Mouse (Mus musculus) hindbrain, embryonic 15.5 days (tissue): ENCODE data around the gene 4930519G04Rik. TPM values are rescaled to one million over a fixed set of nuclear protein-coding genes. Genes with fewer than 3 reads are reported as not detected.
A peak's percentile ranks its signal among the peaks of the same experiment; 100 is the strongest.
"Not testable (repeated sequence)": the region's sequence is repeated elsewhere in the genome, so short reads cannot be mapped to it uniquely, and the experiment has no call there.

Source experiments
- ATAC-seq: fragments of 200-750 bp; cut with Nextera tagmentation; 2 replicates; pipeline ENCODE4 v1.8.0; 2017; ENCODE audit warnings: low read depth, moderate number of reproducible peaks, moderate TSS enrichment; ENCODE audit not compliant: low FRiP score
- H3K27ac ChIP-seq: fragments of 300-500 bp; sonication (generic); replicated peaks from 2 replicates; pipeline ENCODE4 v1.5.1; 2015; ENCODE audit warnings: mild to moderate bottlenecking, inconsistent platforms
- H3K27me3 ChIP-seq: fragments of 300-500 bp; sonication (generic); 2 replicates; pipeline ENCODE4 v1.6.1; 2015; ENCODE audit warnings: control low read depth, inconsistent platforms
- H3K36me3 ChIP-seq: fragments of 300-500 bp; sonication (generic); 2 replicates; pipeline ENCODE4 v1.6.1; 2015; ENCODE audit warnings: control low read depth, inconsistent platforms
- H3K4me1 ChIP-seq: fragments of 300-500 bp; sonication (generic); replicated peaks from 2 replicates; pipeline ENCODE4 v1.6.1; 2015; ENCODE audit warnings: control low read depth, inconsistent platforms
- H3K4me2 ChIP-seq: fragments of 300-500 bp; sonication (generic); 2 replicates; pipeline ENCODE4 v1.6.1; 2015; ENCODE audit warnings: moderate library complexity, mild to moderate bottlenecking, inconsistent platforms
- H3K4me3 ChIP-seq: fragments of 300-500 bp; sonication (generic); 2 replicates; pipeline ENCODE4 v1.5.1; 2015; ENCODE audit warnings: mild to moderate bottlenecking, inconsistent platforms
- H3K9ac ChIP-seq: fragments of 300-500 bp; sonication (generic); 2 replicates; pipeline ENCODE4 v1.6.1; 2015; ENCODE audit warnings: inconsistent platforms
- H3K9me3 ChIP-seq: fragments of 300-500 bp; sonication (generic); 2 replicates; pipeline ENCODE4 v1.6.1; 2016; ENCODE audit warnings: control low read depth, inconsistent platforms
- WGBS: fragments of 180-500 bp; shearing (Covaris S2); methylation state at CpG from one replicate; pipeline ENCODE4 v1.1.7; 2015; 5-methylcytosine and 5-hydroxymethylcytosine counted together
- polyA plus RNA-seq: library from polyadenylated mRNA; unstranded; fragments of >200 nt; fragmentation: Nextera tagmentation; extraction: Ambion mirVana; gene quantifications from 2 replicates; pipeline ENCODE4 v1.2.1, GENCODE M21; 2015

4930519G04Rik gene
- polyA plus RNA-seq, 1 experiment from 2014 or later, result not detected

DNA sequence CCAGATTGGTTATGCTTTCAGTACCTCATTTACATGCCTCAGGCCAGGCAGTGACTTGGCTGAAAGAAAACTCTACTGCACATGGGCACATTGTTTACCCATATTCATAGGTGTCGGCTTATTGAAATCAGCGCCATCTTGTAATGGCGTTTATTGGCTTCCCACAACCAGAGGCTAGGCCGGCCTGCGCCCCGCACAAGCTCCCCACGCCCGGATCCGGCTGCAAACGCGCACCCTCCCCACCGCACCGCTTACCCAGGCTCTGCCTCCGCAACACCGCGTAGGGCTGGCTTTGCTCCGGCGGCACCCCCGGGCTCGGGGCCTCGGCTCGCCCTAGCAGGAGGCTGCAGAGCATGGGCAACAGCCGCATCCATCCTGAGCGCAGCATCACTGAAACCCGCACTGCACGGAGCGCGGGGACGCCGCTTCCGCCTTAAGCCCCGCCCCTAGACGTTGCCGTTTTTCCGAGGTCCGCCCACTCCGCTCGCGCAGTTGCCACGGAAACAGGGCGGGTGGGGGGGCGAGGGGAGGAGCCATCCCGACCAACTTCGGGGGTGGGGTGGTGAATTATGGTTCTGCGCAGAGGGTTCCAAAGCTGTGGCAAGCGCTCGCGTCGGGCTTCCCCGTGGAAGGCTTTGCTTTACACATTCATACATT is 39.8 kb upstream of the 4930519G04Rik start:
- Histone ChIP-seq H3K4me2 (peak overlapping the region; percentile 62), H3K4me3 (peak overlapping the region; percentile 95), H3K9ac (peak overlapping the region; percentile 91), H3K27me3 (no peaks in the 10 kb centered on the region), H3K27ac (peak overlapping the region; percentile 98), H3K4me1 (peaks cover 38% of the 10 kb centered on the region), H3K36me3 (peaks cover 6% of the 10 kb centered on the region), H3K9me3 (no peaks in the 10 kb centered on the region)
- ATAC-seq, result peak; percentile 98
- WGBS, result under 1% methylated on average over 50 of the region's 50 CpGs

- ATAC-seq, result no peak
- Histone ChIP-seq H3K4me3 (no peak overlapping the region), H3K9me3 (no peaks in the 10 kb centered on the region), H3K27me3 (no peaks in the 10 kb centered on the region), H3K4me2 (no peak overlapping the region), H3K4me1 (peaks cover 14% of the 10 kb centered on the region), H3K36me3 (peaks cover 3% of the 10 kb centered on the region; the same call in 1 of the 2 replicates), H3K9ac (no peak overlapping the region), H3K27ac (no peak overlapping the region)
- 70% methylated on average over 6 of the region's 6 CpGs for WGBS
These were observed 36.9 kb upstream of the 4930519G04Rik start for GRCm38 (mm10) chr5:114816599-114816998.

GRCm38 (mm10) chr5:114818124-114818523 is 35.3 kb upstream of the 4930519G04Rik start:
- peaks cover 3% of the 10 kb centered on the region; the same call in 1 of the 2 replicates for H3K4me1 ChIP-seq
- H3K27ac ChIP-seq, result no peak overlapping the region
- no peaks in the 10 kb centered on the region for H3K27me3 ChIP-seq
- no peak overlapping the region for H3K4me2 ChIP-seq
- WGBS, result 68% methylated on average over 11 of the region's 11 CpGs
- no peak overlapping the region for H3K4me3 ChIP-seq
- no peaks in the 10 kb centered on the region for H3K9me3 ChIP-seq
- H3K9ac ChIP-seq, result no peak overlapping the region
- no peak for ATAC-seq
- peaks cover 4% of the 10 kb centered on the region; the same call in 1 of the 2 replicates for H3K36me3 ChIP-seq

- H3K27me3 ChIP-seq, result no peaks in the 10 kb centered on the region
- peak within 1 kb of the TSS; percentile 90 for H3K9ac ChIP-seq
- H3K36me3 ChIP-seq, result 0 out of 2 replicates have a peak, but pooled peaks cover 4% of the 10 kb centered on the region
- WGBS, result 7% methylated on average over 52 of the region's 53 CpGs
- ATAC-seq, result peak; percentile 88
- H3K4me2 ChIP-seq, result peak within 1 kb of the TSS; percentile 66
- H3K27ac ChIP-seq, result peak within 1 kb of the TSS; percentile 82
- peak within 1 kb of the TSS; percentile 80 for H3K4me3 ChIP-seq
- no peaks in the 10 kb centered on the region for H3K9me3 ChIP-seq
- H3K4me1 ChIP-seq, result peaks cover 9% of the 10 kb centered on the region
These were observed 30.4 kb upstream of the 4930519G04Rik start, which contains the start of gene 1500011B03Rik for GRCm38 (mm10) chr5:114822796-114823688. 1500011B03Rik (minus strand) TSS chr5:114823468.

GRCm38 (mm10) chr5:114824197-114824596 is 29.3 kb upstream of the 4930519G04Rik start:
- no peak for ATAC-seq
- no peaks in the 10 kb centered on the region for H3K27me3 ChIP-seq
- H3K27ac ChIP-seq, result no peak overlapping the region
- H3K9me3 ChIP-seq, result no peaks in the 10 kb centered on the region
- H3K36me3 ChIP-seq, result 0 out of 2 replicates have a peak, but pooled peaks cover 4% of the 10 kb centered on the region
- no peak overlapping the region for H3K4me3 ChIP-seq
- H3K9ac ChIP-seq, result no peak overlapping the region
- WGBS, result 16% methylated on average over 9 of the region's 9 CpGs
- H3K4me2 ChIP-seq, result peak overlapping the region; percentile 66
- peaks cover 9% of the 10 kb centered on the region for H3K4me1 ChIP-seq

DNA sequence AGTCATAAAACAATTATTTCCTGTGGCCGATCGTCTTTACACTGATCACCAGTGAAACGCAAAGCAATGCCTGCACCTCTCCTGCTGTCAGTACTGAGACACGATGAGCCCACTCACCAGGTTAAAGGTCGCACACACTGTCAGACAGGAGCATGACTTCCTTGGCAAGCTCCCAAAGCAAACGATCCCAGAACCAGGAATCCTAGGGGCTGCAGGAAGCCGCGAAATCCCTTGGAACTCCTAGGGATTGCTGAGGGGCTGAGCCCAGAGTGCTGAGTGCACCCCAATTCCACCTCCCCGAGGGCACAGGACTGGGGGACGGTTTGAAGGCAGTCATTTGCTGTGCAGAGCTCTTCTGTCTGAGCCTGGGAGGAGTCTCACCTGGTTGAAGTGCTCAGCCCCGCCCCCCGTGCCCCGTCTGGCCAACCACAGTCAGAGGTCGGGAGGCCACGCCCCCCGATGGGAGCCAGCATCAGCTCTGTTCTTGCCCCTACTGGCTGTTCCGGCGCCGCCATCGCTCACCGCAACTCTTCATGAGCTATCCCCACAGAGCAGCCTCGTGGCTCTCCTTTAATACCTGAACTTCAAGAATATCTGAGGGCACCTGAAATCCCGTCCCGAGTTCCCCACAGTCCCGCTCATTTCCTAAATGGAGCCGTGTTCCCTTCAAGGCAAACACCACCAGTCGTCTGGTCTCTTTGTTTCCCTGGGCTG is 27.3 kb upstream of the 4930519G04Rik start:
- Histone ChIP-seq H3K9me3 (no peaks in the 10 kb centered on the region), H3K27me3 (no peaks in the 10 kb centered on the region), H3K4me1 (peaks cover 9% of the 10 kb centered on the region), H3K36me3 (0 out of 2 replicates have a peak, but pooled peaks cover 4% of the 10 kb centered on the region), H3K4me2 (peak overlapping the region; percentile 71), H3K27ac (peak overlapping the region; percentile 63), H3K9ac (peak overlapping the region; percentile 38), H3K4me3 (peak overlapping the region; percentile 39)
- WGBS, result 9% methylated on average over 27 of the region's 27 CpGs
- ATAC-seq, result peak; percentile 78

DNA sequence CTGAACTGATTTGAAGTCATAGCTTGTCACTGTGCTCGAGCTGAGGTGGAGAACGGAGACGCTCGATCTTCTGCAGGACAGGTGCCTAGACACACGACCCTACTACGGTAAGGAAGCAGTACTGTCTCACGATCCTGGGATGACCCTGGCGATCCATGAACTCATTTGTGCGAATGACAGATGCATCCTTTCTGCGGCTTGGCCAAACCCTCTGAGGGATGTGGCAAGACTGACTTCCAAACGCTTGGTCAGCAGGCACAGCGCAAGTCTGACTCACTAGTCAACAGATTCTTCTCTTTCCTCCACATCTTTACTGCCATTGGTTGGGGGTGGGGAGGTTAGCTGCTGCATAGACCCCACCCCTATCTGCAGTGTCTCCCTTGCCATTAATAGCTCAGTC is 26.0 kb upstream of the 4930519G04Rik start:
- peaks cover 8% of the 10 kb centered on the region for H3K4me1 ChIP-seq
- no peak overlapping the region for H3K4me2 ChIP-seq
- no peak overlapping the region for H3K9ac ChIP-seq
- no peaks in the 10 kb centered on the region for H3K36me3 ChIP-seq
- no peaks in the 10 kb centered on the region for H3K27me3 ChIP-seq
- no peak overlapping the region for H3K4me3 ChIP-seq
- no peaks in the 10 kb centered on the region for H3K9me3 ChIP-seq
- 91% methylated on average over 12 of the region's 12 CpGs for WGBS
- ATAC-seq, result no peak
- no peak overlapping the region for H3K27ac ChIP-seq

GRCm38 (mm10) chr5:114829740-114830139 is 23.7 kb upstream of the 4930519G04Rik start:
- H3K36me3 ChIP-seq, result no peaks in the 10 kb centered on the region
- H3K27me3 ChIP-seq, result no peaks in the 10 kb centered on the region
- no peaks in the 10 kb centered on the region for H3K9me3 ChIP-seq
- no peak overlapping the region for H3K9ac ChIP-seq
- WGBS, result 62% methylated on average over 3 of the region's 3 CpGs
- no peak for ATAC-seq
- H3K4me2 ChIP-seq, result no peak overlapping the region
- no peak overlapping the region for H3K27ac ChIP-seq
- no peak overlapping the region for H3K4me3 ChIP-seq
- peaks cover 7% of the 10 kb centered on the region; the same call in 1 of the 2 replicates for H3K4me1 ChIP-seq

DNA sequence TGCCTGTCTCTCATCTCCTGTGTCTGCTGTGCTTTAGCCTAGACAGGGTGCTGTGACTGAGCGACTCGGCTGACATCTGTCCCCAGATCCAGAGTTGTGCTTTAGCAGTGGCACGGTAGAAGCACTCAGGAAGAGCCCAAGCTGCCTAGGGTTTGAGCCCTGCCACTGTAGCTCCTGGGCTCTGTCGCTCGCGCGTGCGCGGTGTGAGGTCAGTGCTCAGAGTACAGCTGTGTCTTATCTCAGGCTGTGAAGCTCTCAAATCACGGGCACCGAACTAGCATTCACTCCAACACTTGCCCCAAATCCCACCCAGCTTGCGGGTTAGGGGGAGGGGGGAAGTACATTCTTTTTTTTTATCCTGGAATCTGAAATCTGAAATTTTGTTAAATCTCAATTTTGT is 16.6 kb upstream of the 4930519G04Rik start:
- Histone ChIP-seq H3K36me3 (no peaks in the 10 kb centered on the region), H3K4me3 (no peak overlapping the region), H3K27ac (no peak overlapping the region), H3K9ac (no peak overlapping the region), H3K4me1 (no peaks in the 10 kb centered on the region), H3K9me3 (no peaks in the 10 kb centered on the region), H3K4me2 (no peak overlapping the region), H3K27me3 (no peaks in the 10 kb centered on the region)
- WGBS, result 69% methylated on average over 12 of the region's 12 CpGs
- no peak for ATAC-seq

GRCm38 (mm10) chr5:114840481-114840880 is 13.0 kb upstream of the 4930519G04Rik start:
- not testable (repeated sequence) for H3K4me3 ChIP-seq, H3K4me1 ChIP-seq, H3K36me3 ChIP-seq, H3K9ac ChIP-seq, H3K27ac ChIP-seq, ATAC-seq, H3K9me3 ChIP-seq, H3K27me3 ChIP-seq, H3K4me2 ChIP-seq
- 75% methylated on average over 5 of the region's 5 CpGs for WGBS

GRCm38 (mm10) chr5:114842155-114842554 is 11.3 kb upstream of the 4930519G04Rik start:
- H3K9ac ChIP-seq, H3K27me3 ChIP-seq, H3K36me3 ChIP-seq, H3K4me1 ChIP-seq, H3K4me3 ChIP-seq, H3K27ac ChIP-seq, H3K9me3 ChIP-seq, ATAC-seq, H3K4me2 ChIP-seq: not testable (repeated sequence)
- 41% methylated on average over 3 of the region's 3 CpGs for WGBS
